Mouse (Mus musculus): ENCODE measurements at regions not wholly inside any gene's neighbourhood (a gene's known extent, or its start where the extent isn't known, plus 50 kb on each side); places are given as distances from the start of the nearest gene placed in this dataset.

- H3K4me1 ChIP-seq (replicated peaks) = no peaks in the 10 kb centered on the region
- H3K27ac ChIP-seq = no peak overlapping the region
- no peak for ATAC-seq (ENCODE audit: low FRiP score)
- H3K9ac ChIP-seq = no peak overlapping the region
- H3K4me3 ChIP-seq = no peak overlapping the region
- no peaks in the 10 kb centered on the region for H3K27me3 ChIP-seq
- H3K4me2 ChIP-seq = no peak overlapping the region
- 67% methylated on average over 6 of the region's 6 CpGs for WGBS
- H3K36me3 ChIP-seq = no peaks in the 10 kb centered on the region
- no peaks in the 10 kb centered on the region for H3K9me3 ChIP-seq
Observed at GRCm38 (mm10) chr9:87649015-87649978, 81.8 kb downstream of the Tbx18 start.

GRCm38 (mm10) chr9:87648317-87648716, 82.7 kb downstream of the Tbx18 start:
- no peak for ATAC-seq (ENCODE audit: low FRiP score)
- no peak overlapping the region for H3K4me2 ChIP-seq
- no peaks in the 10 kb centered on the region for H3K4me1 ChIP-seq (replicated peaks)
- H3K9ac ChIP-seq = no peak overlapping the region
- H3K36me3 ChIP-seq = no peaks in the 10 kb centered on the region
- H3K27me3 ChIP-seq = no peaks in the 10 kb centered on the region
- no peak overlapping the region for H3K27ac ChIP-seq
- H3K9me3 ChIP-seq = no peaks in the 10 kb centered on the region
- 58% methylated on average over 5 of the region's 5 CpGs for whole genome bisulfite sequencing
- H3K4me3 ChIP-seq = no peak overlapping the region

DNA sequence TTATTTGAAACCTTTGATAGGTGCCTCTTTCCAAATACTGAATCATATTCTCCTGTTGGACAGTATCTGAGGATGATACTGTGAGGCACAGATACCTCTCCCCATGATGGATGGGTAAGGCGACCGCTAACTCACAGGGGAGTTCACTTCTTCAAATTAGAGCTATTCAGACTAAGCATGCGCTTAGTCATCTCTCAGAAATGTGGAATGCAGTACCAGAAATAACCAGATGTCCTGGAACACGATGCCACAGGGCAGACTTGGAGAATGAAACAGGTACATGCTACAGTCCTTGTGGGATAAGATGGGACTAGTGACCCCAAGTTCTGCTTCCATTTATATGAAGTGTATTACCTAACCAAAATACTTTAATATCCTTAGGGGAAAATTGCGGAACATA, 86.0 kb downstream of the Tbx18 start:
- no peak overlapping the region for H3K4me2 ChIP-seq
- no peak for ATAC-seq (ENCODE audit: low FRiP score)
- no peaks in the 10 kb centered on the region for H3K27me3 ChIP-seq
- H3K9me3 ChIP-seq = no peaks in the 10 kb centered on the region
- no peak overlapping the region for H3K4me3 ChIP-seq
- 87% methylated on average over 5 of the region's 5 CpGs for WGBS
- no peak overlapping the region for H3K27ac ChIP-seq
- H3K9ac ChIP-seq = no peak overlapping the region
- H3K4me1 ChIP-seq (replicated peaks) = no peaks in the 10 kb centered on the region
- H3K36me3 ChIP-seq = no peaks in the 10 kb centered on the region

- no peaks in the 10 kb centered on the region for H3K9me3 ChIP-seq
- no peak for ATAC-seq (ENCODE audit: low FRiP score)
- H3K36me3 ChIP-seq = no peaks in the 10 kb centered on the region
- H3K4me2 ChIP-seq = no peak overlapping the region
- no peak overlapping the region for H3K27ac ChIP-seq
- no peak overlapping the region for H3K4me3 ChIP-seq
- H3K4me1 ChIP-seq (replicated peaks) = no peaks in the 10 kb centered on the region
- H3K9ac ChIP-seq = no peak overlapping the region
- WGBS = 79% methylated on average over 5 of the region's 5 CpGs
- no peaks in the 10 kb centered on the region for H3K27me3 ChIP-seq
Observed at GRCm38 (mm10) chr9:87633863-87634630, 97.0 kb downstream of the Tbx18 start.

DNA sequence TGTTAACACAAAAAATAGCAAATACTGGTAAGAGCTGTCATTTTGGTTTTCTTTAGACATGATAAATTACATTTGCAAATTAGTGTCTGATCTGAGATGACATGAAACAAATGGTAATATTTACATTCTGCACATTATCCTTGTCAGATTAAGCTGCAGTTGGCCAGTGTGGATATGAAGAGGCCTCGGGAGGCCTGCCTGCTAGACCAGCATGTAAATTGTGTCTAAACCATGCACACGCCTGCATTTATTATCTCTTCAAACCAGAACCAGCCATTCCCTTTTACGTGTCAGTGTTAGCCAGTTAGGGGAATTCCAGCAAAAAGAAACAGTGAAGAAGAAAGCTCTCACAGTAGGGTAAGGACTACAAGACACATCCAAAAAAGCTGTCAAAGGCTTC, 104.6 kb downstream of the Tbx18 start:
- 57% methylated on average over 3 of the region's 3 CpGs for WGBS
- Histone ChIP-seq H3K4me3 (no peak overlapping the region), H3K36me3 (no peaks in the 10 kb centered on the region), H3K27me3 (no peaks in the 10 kb centered on the region), H3K4me2 (no peak overlapping the region), H3K9me3 (no peaks in the 10 kb centered on the region), H3K9ac (no peak overlapping the region), H3K27ac (no peak overlapping the region), H3K4me1 (replicated peaks) (no peaks in the 10 kb centered on the region)
- ATAC-seq (ENCODE audit: low FRiP score) = no peak

GRCm38 (mm10) chr9:87618238-87618673, 112.8 kb downstream of the Tbx18 start:
- Histone ChIP-seq H3K36me3 (no peaks in the 10 kb centered on the region), H3K27ac (no peak overlapping the region), H3K9ac (no peak overlapping the region), H3K27me3 (no peaks in the 10 kb centered on the region), H3K4me2 (peak overlapping the region; percentile 10; the same call in 1 of the 2 replicates), H3K4me3 (no peak overlapping the region), H3K9me3 (no peaks in the 10 kb centered on the region), H3K4me1 (replicated peaks) (no peaks in the 10 kb centered on the region)
- no peak for ATAC-seq (ENCODE audit: low FRiP score)
- 43% methylated on average over 7 of the region's 7 CpGs for WGBS

DNA sequence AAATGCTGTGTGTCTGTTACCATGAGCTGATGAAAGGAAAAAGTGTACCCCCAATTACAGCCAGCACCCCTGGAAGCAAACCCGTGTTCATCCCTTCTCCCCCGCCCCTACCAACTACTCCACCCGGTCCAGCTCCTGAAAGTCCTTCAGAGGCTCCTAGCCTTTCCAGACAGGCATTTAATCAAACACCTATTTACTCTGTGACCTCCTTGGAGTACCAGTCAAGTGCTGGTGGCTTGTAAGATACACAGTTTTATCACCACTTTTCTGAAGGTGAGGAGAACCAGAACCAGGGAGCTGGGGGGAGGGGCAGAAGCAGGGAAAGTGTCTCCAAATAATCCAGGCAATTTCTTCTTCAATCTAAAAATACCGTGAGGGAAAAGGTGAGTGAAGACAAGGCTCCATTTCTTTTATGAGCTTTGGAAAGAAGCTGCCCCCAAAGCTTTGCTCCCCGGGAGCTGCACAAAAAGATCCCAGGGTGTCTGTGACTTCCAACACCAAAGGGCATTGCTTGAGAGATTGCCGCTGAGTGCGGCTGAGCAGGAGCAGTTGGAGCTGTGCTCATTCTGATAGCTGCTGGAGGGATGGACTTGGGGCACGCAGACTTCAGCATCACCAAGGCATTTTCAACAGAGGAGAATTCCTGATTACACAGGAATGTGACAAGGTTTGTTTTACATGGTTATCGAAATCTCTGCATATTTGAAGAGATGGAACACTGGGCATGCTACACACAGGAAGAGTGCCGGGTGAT, 123.0 kb downstream of the Tbx18 start:
- no peak for ATAC-seq (ENCODE audit: low FRiP score)
- Histone ChIP-seq H3K9ac (no peak overlapping the region), H3K36me3 (no peaks in the 10 kb centered on the region), H3K27ac (no peak overlapping the region), H3K27me3 (no peaks in the 10 kb centered on the region), H3K4me2 (no peak overlapping the region), H3K9me3 (no peaks in the 10 kb centered on the region), H3K4me1 (replicated peaks) (no peaks in the 10 kb centered on the region), H3K4me3 (no peak overlapping the region)
- WGBS = 75% methylated on average over 10 of the region's 10 CpGs

GRCm38 (mm10) chr9:87575591-87575990, 155.5 kb downstream of the Tbx18 start:
- Histone ChIP-seq H3K4me3 (no peak overlapping the region), H3K4me2 (no peak overlapping the region), H3K36me3 (no peaks in the 10 kb centered on the region), H3K27ac (no peak overlapping the region), H3K9ac (no peak overlapping the region), H3K9me3 (no peaks in the 10 kb centered on the region), H3K4me1 (replicated peaks) (no peaks in the 10 kb centered on the region), H3K27me3 (no peaks in the 10 kb centered on the region)
- no peak for ATAC-seq (ENCODE audit: low FRiP score)
- 77% methylated on average over 2 of the region's 2 CpGs for WGBS

DNA sequence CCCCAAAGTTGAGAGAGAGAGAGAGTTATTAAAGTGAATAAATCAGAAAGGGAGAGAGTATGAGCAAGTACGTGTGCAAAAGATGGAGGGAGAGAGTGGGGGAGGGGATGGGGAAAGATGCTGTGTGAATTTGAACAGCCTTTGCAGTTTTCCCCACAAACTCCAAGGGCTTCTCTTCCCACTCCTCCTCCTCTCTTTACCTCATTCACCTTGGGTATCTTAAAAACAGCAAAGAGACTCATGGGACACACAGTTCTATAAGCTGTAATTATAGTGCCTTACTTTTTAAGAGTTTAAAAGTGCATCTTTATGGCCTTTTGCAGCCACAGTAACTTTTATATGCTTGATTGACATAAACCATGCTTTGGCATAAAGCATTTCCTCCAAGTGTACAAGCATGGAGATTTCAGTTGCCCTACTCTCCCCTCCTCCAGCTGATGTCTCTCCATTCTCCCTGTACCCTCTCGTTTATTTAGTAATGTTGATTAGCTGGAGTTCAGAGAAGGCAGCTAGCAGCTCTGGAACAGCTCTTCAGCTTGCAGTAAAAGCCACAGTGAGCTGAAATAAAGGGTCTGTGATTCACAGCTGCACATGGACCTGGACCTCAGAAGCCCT, 156.7 kb downstream of the Tbx18 start:
- H3K27me3 ChIP-seq = no peaks in the 10 kb centered on the region
- 46% methylated on average over 2 of the region's 2 CpGs for WGBS
- no peaks in the 10 kb centered on the region for H3K36me3 ChIP-seq
- no peak overlapping the region for H3K9ac ChIP-seq
- H3K27ac ChIP-seq = no peak overlapping the region
- H3K4me3 ChIP-seq = no peak overlapping the region
- H3K9me3 ChIP-seq = no peaks in the 10 kb centered on the region
- no peaks in the 10 kb centered on the region for H3K4me1 ChIP-seq (replicated peaks)
- H3K4me2 ChIP-seq = no peak overlapping the region
- no peak for ATAC-seq (ENCODE audit: low FRiP score)

- Histone ChIP-seq H3K4me1 (replicated peaks) (no peaks in the 10 kb centered on the region), H3K9ac (no peak overlapping the region), H3K9me3 (no peaks in the 10 kb centered on the region), H3K27ac (no peak overlapping the region), H3K4me2 (no peak overlapping the region), H3K36me3 (no peaks in the 10 kb centered on the region), H3K4me3 (no peak overlapping the region), H3K27me3 (no peaks in the 10 kb centered on the region)
- 70% methylated on average over 3 of the region's 3 CpGs for WGBS
- ATAC-seq (ENCODE audit: low FRiP score) = no peak
Observed at GRCm38 (mm10) chr9:87563244-87563643, 167.8 kb downstream of the Tbx18 start.

GRCm38 (mm10) chr9:87562796-87563195, 168.3 kb downstream of the Tbx18 start:
- no peaks in the 10 kb centered on the region for H3K9me3 ChIP-seq
- H3K9ac ChIP-seq = no peak overlapping the region
- no peak overlapping the region for H3K4me3 ChIP-seq
- no peak overlapping the region for H3K27ac ChIP-seq
- H3K36me3 ChIP-seq = no peaks in the 10 kb centered on the region
- no peaks in the 10 kb centered on the region for H3K27me3 ChIP-seq
- no peak overlapping the region for H3K4me2 ChIP-seq
- ATAC-seq (ENCODE audit: low FRiP score) = no peak
- WGBS = 62% methylated on average over 6 of the region's 6 CpGs
- no peaks in the 10 kb centered on the region for H3K4me1 ChIP-seq (replicated peaks)

DNA sequence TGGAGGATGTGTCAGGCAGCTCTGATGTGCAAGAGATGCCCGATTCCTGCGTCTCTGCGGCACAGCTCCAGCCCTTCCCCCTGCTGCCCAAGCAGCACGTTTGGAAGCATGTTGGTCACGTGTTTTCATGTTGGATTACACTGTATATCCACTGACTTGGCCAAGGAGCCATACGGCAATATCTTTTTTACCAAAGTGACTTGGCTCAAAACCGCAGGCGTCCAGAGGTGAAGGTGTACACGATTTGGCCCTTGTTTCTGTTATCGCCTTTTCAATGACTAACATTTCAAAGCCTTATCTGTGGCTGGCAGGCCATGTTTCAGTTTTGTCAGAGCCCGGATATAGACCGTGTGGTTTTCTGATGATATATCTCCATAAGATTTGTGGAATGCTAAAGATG, 173.2 kb downstream of the Tbx18 start:
- H3K4me2 ChIP-seq = no peak overlapping the region
- ATAC-seq (ENCODE audit: low FRiP score) = no peak
- H3K9ac ChIP-seq = no peak overlapping the region
- no peak overlapping the region for H3K27ac ChIP-seq
- WGBS = 88% methylated on average over 12 of the region's 12 CpGs
- no peaks in the 10 kb centered on the region for H3K4me1 ChIP-seq (replicated peaks)
- H3K9me3 ChIP-seq = no peaks in the 10 kb centered on the region
- H3K36me3 ChIP-seq = no peaks in the 10 kb centered on the region
- no peaks in the 10 kb centered on the region for H3K27me3 ChIP-seq
- no peak overlapping the region for H3K4me3 ChIP-seq
